Mouse (Mus musculus): ENCODE results near the gene Stum. TPM values are rescaled to one million over a fixed set of nuclear protein-coding genes. Genes with fewer than 3 reads are reported as not detected.
A peak's percentile ranks its signal among the peaks of the same experiment; 100 is the strongest.
"Not testable (repeated sequence)": the region's sequence is repeated elsewhere in the genome, so short reads cannot be mapped to it uniquely, and the experiment has no call there.

The Stum gene
- polyA plus RNA-seq, 2 experiments from 2014 or later = not detected

GRCm38 (mm10) chr1:180404706-180405105, 78.6 kb downstream of the Stum start:
- ATAC-seq = no peak

- peak; percentile 77 for ATAC-seq
These were observed 79.4 kb downstream of the Stum start for GRCm38 (mm10) chr1:180403694-180404606.

- no peak for ATAC-seq
These were observed 80.0 kb downstream of the Stum start for GRCm38 (mm10) chr1:180403357-180403693.

- no peak for ATAC-seq
These were observed 80.7 kb downstream of the Stum start for GRCm38 (mm10) chr1:180402481-180403081.

GRCm38 (mm10) chr1:180401725-180402124, 81.6 kb downstream of the Stum start:
- ATAC-seq = peak; percentile 62

- no peak for ATAC-seq
These were observed 82.4 kb downstream of the Stum start for GRCm38 (mm10) chr1:180400691-180401455.

- peak; percentile 19 for ATAC-seq
These were observed 84.9 kb downstream of the Stum start for GRCm38 (mm10) chr1:180398446-180398845.

- ATAC-seq = peak; percentile 24
These were observed 85.6 kb downstream of the Stum start for GRCm38 (mm10) chr1:180397734-180398133.

GRCm38 (mm10) chr1:180393873-180394272, 89.4 kb downstream of the Stum start:
- ATAC-seq = no peak

- ATAC-seq = peak; percentile 28
These were observed 90.1 kb downstream of the Stum start for GRCm38 (mm10) chr1:180393017-180393797.

GRCm38 (mm10) chr1:180392137-180392798, 91.0 kb downstream of the Stum start:
- ATAC-seq = no peak

- no peak for ATAC-seq
These were observed 91.7 kb downstream of the Stum start for GRCm38 (mm10) chr1:180391575-180391945.

- no peak for ATAC-seq
These were observed 92.3 kb downstream of the Stum start for GRCm38 (mm10) chr1:180390746-180391574.

GRCm38 (mm10) chr1:180390321-180390731, 93.0 kb downstream of the Stum start:
- ATAC-seq = peak; percentile 56

GRCm38 (mm10) chr1:180389213-180389760, 94.0 kb downstream of the Stum start:
- not testable (repeated sequence) for ATAC-seq

- ATAC-seq = peak; percentile 51
These were observed 94.8 kb downstream of the Stum start for GRCm38 (mm10) chr1:180388481-180388880.

GRCm38 (mm10) chr1:180387750-180388480, 95.4 kb downstream of the Stum start:
- ATAC-seq = no peak

GRCm38 (mm10) chr1:180386951-180387749, 96.2 kb downstream of the Stum start:
- ATAC-seq = peak; percentile 66

GRCm38 (mm10) chr1:180385308-180385707, 98.0 kb downstream of the Stum start:
- no peak for ATAC-seq

Data from CD4-positive, CD25-positive, alpha-beta regulatory T cell, adult 4 months (primary cell).